Mouse (Mus musculus) ES-E14 (cell line): ENCODE data around the gene Klhdc4. TPM values are rescaled to one million over a fixed set of nuclear protein-coding genes. Genes with fewer than 3 reads are reported as not detected.
A peak's percentile ranks its signal among the peaks of the same experiment; 100 is the strongest.

Source experiments
- DNase-seq: peaks from one replicate; pipeline ENCODE4 v3.0.0-alpha.2; 2013; ENCODE audit warnings: low read depth, low spot score
- H3K27ac ChIP-seq: 2 replicates; pipeline ENCODE4 v1.5.1; 2012; ENCODE audit warnings: low read depth, mild to moderate bottlenecking, low read length, moderate library complexity, mixed read lengths; ENCODE audit not compliant: poor library complexity, insufficient read depth, severe bottlenecking
- H3K36me3 ChIP-seq: 2 replicates; pipeline ENCODE4 v1.6.1; 2012; ENCODE audit warnings: mild to moderate bottlenecking, low read length, moderate library complexity, mixed read lengths; ENCODE audit not compliant: control insufficient read depth, poor library complexity, insufficient read depth, severe bottlenecking
- H3K4me1 ChIP-seq, 2 experiments: fragments of 150-350 bp in 1 of 2; sonication (generic) in 1 of 2; 2 replicates each; pipeline ENCODE4 v1.6.1; 2012; ENCODE audit warnings: low read length in 2 of 2, mild to moderate bottlenecking in 1 of 2, mixed read lengths in 1 of 2; ENCODE audit not compliant: control insufficient read depth in 2 of 2, insufficient read depth in 2 of 2, poor library complexity in 1 of 2
- H3K4me3 ChIP-seq, 2 experiments: fragments of 150-350 bp in 1 of 2; sonication (generic) in 1 of 2; 2 replicates each; pipeline ENCODE4 v1.5.1; 2012; ENCODE audit warnings: low read length in 2 of 2, low read depth in 1 of 2, mild to moderate bottlenecking in 1 of 2, mixed read lengths in 1 of 2; ENCODE audit not compliant: insufficient read depth in 1 of 2, poor library complexity in 1 of 2, severe bottlenecking in 1 of 2
- H3K9ac ChIP-seq: 2 replicates; pipeline ENCODE4 v1.6.1; 2012; ENCODE audit warnings: low read depth, mild to moderate bottlenecking, low read length, mixed read lengths; ENCODE audit not compliant: poor library complexity, insufficient read depth, severe bottlenecking
- H3K9me3 ChIP-seq: fragments of 150-350 bp; sonication (generic); 2 replicates; pipeline ENCODE4 v1.6.1; 2012; ENCODE audit warnings: low read depth, mild to moderate bottlenecking, low read length; ENCODE audit not compliant: control insufficient read depth, insufficient read depth
- CHD2 ChIP-seq: IDR thresholded peaks from 2 replicates; pipeline ENCODE4 v1.6.1; 2014; ENCODE audit warnings: mild to moderate bottlenecking, low read depth, low read length, inconsistent platforms
- HCFC1 ChIP-seq: IDR thresholded peaks from 2 replicates; pipeline ENCODE4 v1.6.1; 2012; ENCODE audit warnings: low read length, inconsistent platforms, borderline replicate concordance; ENCODE audit not compliant: insufficient read depth
- MAFK ChIP-seq: IDR thresholded peaks from 2 replicates; pipeline ENCODE4 v1.6.1; 2014; ENCODE audit warnings: mild to moderate bottlenecking, low read depth, low read length, inconsistent platforms; ENCODE audit not compliant: insufficient read depth
- ZC3H11A ChIP-seq: IDR thresholded peaks from 2 replicates; pipeline ENCODE4 v1.6.1; 2012; ENCODE audit warnings: low read depth, mild to moderate bottlenecking, inconsistent platforms, low read length, borderline replicate concordance
- ZNF384 ChIP-seq: IDR thresholded peaks from 2 replicates; pipeline ENCODE4 v1.6.1; 2012; ENCODE audit warnings: low read depth, low read length, inconsistent platforms
- in situ Hi-C, 2 experiments: fragments of 600-800 bp; cut with MboI; formaldehyde crosslinking; loops; one replicate each; pipeline ENCODE4 v1.15.1; 2025; ENCODE audit warnings: low sequenced_read_pairs in 2 of 2, inconsistent platforms in 1 of 2; ENCODE audit not compliant: unreplicated experiment in 2 of 2
- total RNA-seq: library from RNA; depleted of rRNA; stranded (reverse); fragments of 300-350 nt; gene quantifications from 2 replicates; pipeline ENCODE4 v1.2.3, GENCODE M21; 2012; rRNA removed

Klhdc4 gene
- total RNA-seq, 1 experiment = 65.9 TPM

DNA sequence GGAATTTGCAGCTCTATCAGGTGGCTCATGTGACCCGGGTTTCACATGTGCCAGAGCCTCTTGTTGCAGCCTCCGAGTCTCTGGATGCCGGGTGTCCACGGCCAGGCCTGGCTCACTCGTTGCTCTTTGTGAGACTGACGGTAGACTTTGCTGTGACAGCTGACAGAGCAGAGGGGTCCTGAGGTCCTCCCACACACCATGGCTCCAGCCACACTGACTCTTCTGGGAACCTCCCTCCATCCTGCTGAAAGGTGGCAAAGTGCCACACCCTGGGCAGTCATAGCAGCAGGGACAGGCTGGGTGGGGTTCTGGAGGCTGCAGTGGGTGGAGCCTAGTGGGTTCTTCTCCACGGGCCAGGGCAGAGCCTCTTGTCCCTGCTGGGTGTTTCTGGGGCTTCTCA is 68.9 kb downstream of the Klhdc4 start:
- Histone ChIP-seq H3K4me1 (no peaks in the 10 kb centered on the region), H3K9ac (no peak overlapping the region), H3K36me3 (no peaks in the 10 kb centered on the region), H3K4me3 (no peak overlapping the region), H3K9me3 (no peaks in the 10 kb centered on the region), H3K27ac (no peak overlapping the region)
- no peak for TF ChIP-seq ZC3H11A
- TF ChIP-seq MAFK = no peak
- TF ChIP-seq ZNF384 = no peak
- in situ Hi-C loops = no loop called here
- DNase-seq = no peak

GRCm38 (mm10) chr8:121758470-121758869 is 70.9 kb downstream of the Klhdc4 start:
- no peaks in the 10 kb centered on the region for H3K4me1 ChIP-seq

DNA sequence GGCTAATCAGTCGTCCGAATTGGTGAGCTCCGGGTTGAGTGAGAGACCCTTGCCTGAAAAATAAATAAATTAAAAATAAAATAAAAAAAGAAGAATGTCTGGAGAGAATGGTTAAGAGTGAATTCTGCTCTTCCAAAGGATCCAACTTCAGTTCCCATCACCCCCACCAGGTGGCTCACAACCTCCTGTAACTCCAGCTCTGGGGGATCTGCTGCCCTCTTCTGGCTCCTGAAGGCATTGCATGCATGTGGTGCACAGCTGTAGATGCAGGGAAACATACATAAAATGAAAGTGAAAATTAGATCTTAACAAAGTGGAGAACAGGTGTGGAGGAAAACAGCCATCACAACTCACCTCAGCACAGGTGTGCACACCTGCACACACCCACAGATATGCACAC is 78.0 kb downstream of the Klhdc4 start:
- Histone ChIP-seq H3K27ac (no peak overlapping the region), H3K36me3 (no peaks in the 10 kb centered on the region), H3K9ac (no peak overlapping the region), H3K9me3 (no peaks in the 10 kb centered on the region), H3K4me3 (no peak overlapping the region), H3K4me1 (peaks cover 0 to 8% of the 10 kb centered on the region in 2 experiments; a peak in 1 of 4 replicates)
- TF ChIP-seq CHD2 = no peak
- peak; percentile 83 for TF ChIP-seq ZC3H11A
- peak; percentile 67 for TF ChIP-seq ZNF384
- in situ Hi-C loops = no loop called here
- DNase-seq = peak; percentile 90

More at GRCm38 (mm10) chr8:121758470-121758869, 70.9 kb downstream of the Klhdc4 start:
- no peak overlapping the region for H3K9ac ChIP-seq
- H3K9me3 ChIP-seq = no peaks in the 10 kb centered on the region
- H3K4me3 ChIP-seq = no peak overlapping the region
- H3K36me3 ChIP-seq = no peaks in the 10 kb centered on the region
- DNase-seq = no peak
- no peak for TF ChIP-seq ZC3H11A
- TF ChIP-seq MAFK = no peak
- TF ChIP-seq HCFC1 = no peak
- no peak for TF ChIP-seq ZNF384
- no peak for TF ChIP-seq CHD2
- H3K27ac ChIP-seq = no peak overlapping the region
- in situ Hi-C loops = no loop called here

- no peak for DNase-seq
- H3K36me3 ChIP-seq = no peaks in the 10 kb centered on the region
- H3K27ac ChIP-seq = no peak overlapping the region
- no peak for TF ChIP-seq MAFK
- no peak for TF ChIP-seq ZC3H11A
- TF ChIP-seq HCFC1 = no peak
- TF ChIP-seq ZNF384 = no peak
- TF ChIP-seq CHD2 = no peak
- no peak overlapping the region for H3K9ac ChIP-seq
- in situ Hi-C loops = no loop called here
- H3K4me1 ChIP-seq = peaks cover 0 to 8% of the 10 kb centered on the region in 2 experiments; a peak in 1 of 4 replicates
- no peaks in the 10 kb centered on the region for H3K9me3 ChIP-seq
- H3K4me3 ChIP-seq = no peak overlapping the region
Observed at GRCm38 (mm10) chr8:121750512-121750911, 78.9 kb downstream of the Klhdc4 start.

DNA sequence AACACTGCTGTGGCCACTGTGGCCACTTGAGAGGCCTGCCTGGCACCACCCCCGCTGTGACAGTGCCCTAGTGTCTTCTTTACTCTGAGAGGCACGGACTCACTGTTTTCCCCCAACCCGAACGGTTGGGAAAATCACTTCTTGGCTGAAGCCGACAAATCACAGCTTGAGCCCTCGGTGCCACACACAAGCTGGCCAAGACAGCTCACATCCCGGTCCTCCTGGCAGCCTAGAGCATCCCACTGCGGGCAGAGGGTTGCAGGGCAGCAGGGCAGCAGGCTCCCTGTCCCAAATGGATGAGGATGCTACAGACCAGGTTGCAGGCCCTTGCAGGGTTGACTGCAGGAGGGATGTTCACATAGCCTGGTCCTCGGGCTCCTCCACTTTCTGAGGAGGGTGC is 79.9 kb downstream of the Klhdc4 start:
- H3K4me3 ChIP-seq = no peak overlapping the region
- DNase-seq = no peak
- H3K36me3 ChIP-seq = no peaks in the 10 kb centered on the region
- no peaks in the 10 kb centered on the region for H3K9me3 ChIP-seq
- H3K4me1 ChIP-seq = peaks cover 0 to 8% of the 10 kb centered on the region in 2 experiments; a peak in 1 of 4 replicates
- no peak for TF ChIP-seq ZNF384
- H3K27ac ChIP-seq = no peak overlapping the region
- no peak overlapping the region for H3K9ac ChIP-seq
- in situ Hi-C loops = no loop called here

Other genes starting within 250 kb of the Klhdc4 start
- 83.2 and 92.4 TPM in 2 replicates for gene Map1lc3b, start 239.2 kb downstream of the Klhdc4 start, total RNA-seq
- 18.6 and 19.6 TPM in 2 replicates for gene Zcchc14, start 176.7 kb downstream of the Klhdc4 start, total RNA-seq
- gene Jph3, start 99.9 kb downstream of the Klhdc4 start, total RNA-seq = 0.76 and 1.7 TPM in 2 replicates
- gene Slc7a5, start 78.1 kb upstream of the Klhdc4 start, total RNA-seq = 173 and 307 TPM in 2 replicates
- gene Car5a, start 115.3 kb upstream of the Klhdc4 start, total RNA-seq = 0.18 and 0.37 TPM in 2 replicates
- gene Banp, start 120.2 kb upstream of the Klhdc4 start, total RNA-seq = 53.8 and 67.8 TPM in 2 replicates